Mouse (Mus musculus) CH12.LX (cell line): ENCODE results near the gene Col27a1. TPM values are rescaled to one million over a fixed set of nuclear protein-coding genes. Genes with fewer than 3 reads are reported as not detected.

Experiments used
- DNase-seq: peaks from one replicate; pipeline ENCODE4 v3.0.0-alpha.2; 2013; ENCODE audit errors: extremely low read depth
- H3K27ac ChIP-seq: 2 replicates; pipeline ENCODE4 v1.5.1; 2012; ENCODE audit warnings: low read depth, mild to moderate bottlenecking, control low read depth, moderate library complexity; ENCODE audit not compliant: insufficient read depth
- H3K27me3 ChIP-seq: replicated peaks from 2 replicates; pipeline ENCODE3; 2012; ENCODE audit warnings: inconsistent platforms
- H3K36me3 ChIP-seq, 2 experiments: replicated peaks in 1 of 2; 2 replicates each; pipeline versions ENCODE3 to v1.6.1; 2012; ENCODE audit warnings: inconsistent platforms in 1 of 2, low read length in 1 of 2, mild to moderate bottlenecking in 1 of 2, mixed read lengths in 1 of 2, moderate library complexity in 1 of 2; ENCODE audit not compliant: control insufficient read depth in 1 of 2, insufficient read depth in 1 of 2
- H3K4me1 ChIP-seq, 2 experiments: 2 replicates each; pipeline ENCODE4 v1.6.1; 2012; ENCODE audit warnings: inconsistent platforms in 1 of 2, moderate library complexity in 1 of 2; ENCODE audit not compliant: insufficient read depth in 2 of 2, control insufficient read depth in 1 of 2
- H3K4me2 ChIP-seq: 2 replicates; pipeline ENCODE4 v1.6.1; 2012; ENCODE audit warnings: low read depth, mild to moderate bottlenecking, control low read depth; ENCODE audit not compliant: poor library complexity, insufficient read depth, severe bottlenecking
- H3K4me3 ChIP-seq, 3 experiments: fragments of 150-350 bp in 1 of 3; sonication (generic) in 1 of 3; replicated peaks in 1 of 3; 2 replicates each; pipeline versions ENCODE3 to v1.5.1; 2011 to 2012; ENCODE audit warnings: low read depth in 2 of 3, low read length in 2 of 3, mild to moderate bottlenecking in 2 of 3, moderate library complexity in 2 of 3, control low read depth in 1 of 3, improper control_type of control experiment in 1 of 3, inconsistent platforms in 1 of 3, mixed read lengths in 1 of 3; ENCODE audit not compliant: poor library complexity in 1 of 3
- H3K79me2 ChIP-seq: replicated peaks from 2 replicates; pipeline ENCODE4 v1.6.1; 2012; ENCODE audit warnings: mild to moderate bottlenecking, moderate library complexity; ENCODE audit not compliant: control insufficient read depth, poor library complexity, insufficient read depth, severe bottlenecking; ENCODE audit errors: extremely low read depth
- H3K9ac ChIP-seq: 2 replicates; pipeline ENCODE4 v1.6.1; 2012; ENCODE audit warnings: low read depth, mild to moderate bottlenecking, control low read depth, moderate library complexity; ENCODE audit not compliant: insufficient read depth
- H3K9me3 ChIP-seq: replicated peaks from 2 replicates; pipeline ENCODE3; 2012; ENCODE audit warnings: low read length, inconsistent platforms, mixed read lengths
- CTCF ChIP-seq, 2 experiments: IDR thresholded peaks in 1 of 2; conservative IDR thresholded peaks in 1 of 2; 2 replicates each; pipeline ENCODE4 v1.5.1; 2011 to 2012; ENCODE audit warnings: low read depth in 2 of 2, low read length in 2 of 2, improper control_type of control experiment in 1 of 2, inconsistent platforms in 1 of 2, mild to moderate bottlenecking in 1 of 2, moderate library complexity in 1 of 2
- E2F4 ChIP-seq: IDR thresholded peaks from 2 replicates; pipeline ENCODE4 v1.6.1; 2011; ENCODE audit warnings: low read depth, low read length, improper control_type of control experiment; ENCODE audit not compliant: insufficient replicate concordance
- GABPA ChIP-seq: IDR thresholded peaks from 2 replicates; pipeline ENCODE4 v1.6.1; 2012; ENCODE audit warnings: low read depth, low read length, improper control_type of control experiment, inconsistent platforms; ENCODE audit not compliant: insufficient replicate concordance
- HCFC1 ChIP-seq: IDR thresholded peaks from 2 replicates; pipeline ENCODE4 v1.6.1; 2012; ENCODE audit warnings: low read depth, mild to moderate bottlenecking, inconsistent platforms, low read length, improper control_type of control experiment
- JUN ChIP-seq: IDR thresholded peaks from 2 replicates; pipeline ENCODE4 v1.6.1; 2011; ENCODE audit warnings: low read depth, mild to moderate bottlenecking, low read length, improper control_type of control experiment, moderate library complexity; ENCODE audit not compliant: insufficient read depth
- JUND ChIP-seq: conservative IDR thresholded peaks from 2 replicates; pipeline ENCODE4 v1.6.1; 2011; ENCODE audit warnings: low read depth, low read length, improper control_type of control experiment
- MAX ChIP-seq: IDR thresholded peaks from 2 replicates; pipeline ENCODE4 v1.6.1; 2011; ENCODE audit warnings: low read length, improper control_type of control experiment
- MEF2A ChIP-seq: IDR thresholded peaks from 2 replicates; pipeline ENCODE4 v1.6.1; 2014; ENCODE audit warnings: low read depth, mild to moderate bottlenecking, inconsistent platforms, low read length, improper control_type of control experiment, borderline replicate concordance
- NRF1 ChIP-seq: IDR thresholded peaks from 2 replicates; pipeline ENCODE4 v1.6.1; 2014; ENCODE audit warnings: low read depth, mild to moderate bottlenecking, inconsistent platforms, low read length, improper control_type of control experiment, moderate library complexity
- PAX5 ChIP-seq: IDR thresholded peaks from 2 replicates; pipeline ENCODE4 v1.6.1; 2012; ENCODE audit warnings: low read length, inconsistent platforms, mixed read lengths
- POLR2A ChIP-seq: IDR thresholded peaks from 2 replicates; pipeline ENCODE4 v1.6.1; 2011; ENCODE audit warnings: low read depth, mild to moderate bottlenecking, improper control_type of control experiment, low read length
- RAD21 ChIP-seq: IDR thresholded peaks from 2 replicates; pipeline ENCODE4 v1.6.1; 2011; ENCODE audit warnings: low read depth, mild to moderate bottlenecking, low read length, improper control_type of control experiment, moderate library complexity
- SIN3A ChIP-seq: IDR thresholded peaks from 2 replicates; pipeline ENCODE4 v1.6.1; 2012; ENCODE audit warnings: low read length, improper control_type of control experiment, inconsistent platforms
- UBTF ChIP-seq: IDR thresholded peaks from 2 replicates; pipeline ENCODE4 v1.6.1; 2012; ENCODE audit warnings: low read depth, mild to moderate bottlenecking, inconsistent platforms, low read length, improper control_type of control experiment, moderate library complexity
- USF1 ChIP-seq: IDR thresholded peaks from 2 replicates; pipeline ENCODE4 v1.6.1; 2014; ENCODE audit warnings: low read depth, mild to moderate bottlenecking, inconsistent platforms, low read length, improper control_type of control experiment
- ZC3H11A ChIP-seq: IDR thresholded peaks from 2 replicates; pipeline ENCODE4 v1.6.1; 2012; ENCODE audit warnings: low read depth, mild to moderate bottlenecking, inconsistent platforms, low read length, improper control_type of control experiment
- ZKSCAN1 ChIP-seq: IDR thresholded peaks from 2 replicates; pipeline ENCODE4 v1.6.1; 2012; ENCODE audit warnings: low read depth, inconsistent platforms, low read length, improper control_type of control experiment, borderline replicate concordance
- ZMIZ1 ChIP-seq: IDR thresholded peaks from 2 replicates; pipeline ENCODE4 v1.6.1; 2012; ENCODE audit warnings: low read depth, mild to moderate bottlenecking, inconsistent platforms, low read length, improper control_type of control experiment
- ZNF384 ChIP-seq: IDR thresholded peaks from 2 replicates; pipeline ENCODE4 v1.6.1; 2012; ENCODE audit warnings: low read depth, low read length, improper control_type of control experiment, inconsistent platforms
- dilution Hi-C: fragments of 300-500 bp; cut with MboI; formaldehyde crosslinking; loops from 2 replicates; pipeline ENCODE4 v1.14.3; 2020; ENCODE audit warnings: low sequenced_read_pairs; ENCODE audit not compliant: extremely low pct_unique_long_range_greater_than_20kb, extremely low pct_ligation_motif_present
- in situ Hi-C: fragments of 300-500 bp; cut with MboI; formaldehyde crosslinking; loops from 3 replicates; pipeline ENCODE4 v1.14.3; 2019; ENCODE audit warnings: low sequenced_read_pairs, low pct_ligation_motif_present, low pct_unique_long_range_greater_than_20kb, mixed read lengths
- polyA plus RNA-seq: library from polyadenylated mRNA; unstranded; fragments of >175 nt; gene quantifications from 2 replicates; pipeline ENCODE4 v1.2.1, GENCODE M21; 2012; ENCODE audit warnings: low read depth; ENCODE audit not compliant: insufficient read length
- total RNA-seq, 2 experiments: library from RNA; depleted of rRNA; stranded (reverse); fragments of 300-350 nt in 1 of 2; fragments of >200 nt in 1 of 2; gene quantifications; 2 replicates each; pipeline ENCODE4 v1.2.3; 2012 to 2014

Col27a1 gene
- total and polyA plus RNA-seq, 3 experiments = 0.04 to 0.05 TPM; not detected in 1

GRCm38 (mm10) chr4:63346659-63347058 lies 132.9 kb downstream of the Col27a1 start:
- no peak overlapping the region for H3K4me3 ChIP-seq
- no peaks in the 10 kb centered on the region for H3K79me2 ChIP-seq
- dilution Hi-C loops (no loop called here), in situ Hi-C loops (no loop called here)
- no peaks in the 10 kb centered on the region for H3K9me3 ChIP-seq
- no peak for DNase-seq
- peaks cover 25 to 29% of the 10 kb centered on the region in 2 experiments for H3K4me1 ChIP-seq
- H3K36me3 ChIP-seq = no peaks in the 10 kb centered on the region
- no peak overlapping the region for H3K9ac ChIP-seq
- H3K27me3 ChIP-seq = no peaks in the 10 kb centered on the region
- no peak overlapping the region for H3K4me2 ChIP-seq
- no peak overlapping the region for H3K27ac ChIP-seq
- no peak for TF ChIP-seq ZKSCAN1
- TF ChIP-seq GABPA = no peak
- TF ChIP-seq POLR2A = no peak

GRCm38 (mm10) chr4:63348524-63348923 lies 134.7 kb downstream of the Col27a1 start:
- H3K9me3 ChIP-seq = no peaks in the 10 kb centered on the region
- DNase-seq = no peak
- H3K27ac ChIP-seq = no peak overlapping the region
- in situ Hi-C loops (no loop called here), dilution Hi-C loops (no loop called here)
- H3K79me2 ChIP-seq = no peaks in the 10 kb centered on the region
- no peak overlapping the region for H3K4me3 ChIP-seq
- TF ChIP-seq HCFC1 = no peak
- TF ChIP-seq SIN3A = no peak
- TF ChIP-seq PAX5 = no peak
- TF ChIP-seq ZNF384 = no peak
- TF ChIP-seq UBTF = no peak
- no peak for TF ChIP-seq MAX
- no peak for TF ChIP-seq RAD21
- TF ChIP-seq ZC3H11A = no peak
- no peak for TF ChIP-seq NRF1
- TF ChIP-seq JUND = no peak
- no peak for TF ChIP-seq JUN
- no peak for TF ChIP-seq ZMIZ1
- no peak for TF ChIP-seq E2F4
- TF ChIP-seq CTCF (conservative IDR thresholded peaks at IDR 0.05 in 1 of 2, IDR thresholded peaks at IDR 0.05 in 1 of 2; ENCODE audit: low read depth in 2 of 2, low read length in 2 of 2) = no peak
- TF ChIP-seq USF1 = no peak
- TF ChIP-seq GABPA = no peak
- no peak for TF ChIP-seq MEF2A
- no peak overlapping the region for H3K4me2 ChIP-seq
- no peaks in the 10 kb centered on the region for H3K36me3 ChIP-seq
- H3K4me1 ChIP-seq = peaks cover 12 to 16% of the 10 kb centered on the region in 2 experiments
- no peaks in the 10 kb centered on the region for H3K27me3 ChIP-seq
- no peak overlapping the region for H3K9ac ChIP-seq
